Mouse (Mus musculus) lung, postnatal 0 days (tissue): ENCODE measurements around the gene Npas3. TPM values are rescaled to one million over a fixed set of nuclear protein-coding genes. Genes with fewer than 3 reads are reported as not detected.

Experiments
- ATAC-seq: fragments of 200-750 bp; cut with Nextera tagmentation; 2 replicates; pipeline ENCODE4 v1.8.0; 2017; ENCODE audit warnings: moderate library complexity
- DNase-seq: peaks from one replicate; pipeline ENCODE4 v3.0.0-alpha.2; 2016; ENCODE audit warnings: low spot score
- H3K27ac ChIP-seq: fragments of 300-500 bp; sonication (generic); 2 replicates; pipeline ENCODE4 v1.5.1; 2014; ENCODE audit warnings: antibody characterized with exemption, mild to moderate bottlenecking, low read length, mixed read lengths
- H3K27me3 ChIP-seq: fragments of 300-500 bp; sonication (generic); replicated peaks from 2 replicates; pipeline ENCODE4 v1.6.1; 2014; ENCODE audit warnings: low read length, mixed read lengths; ENCODE audit not compliant: insufficient read depth
- H3K36me3 ChIP-seq: fragments of 300-500 bp; sonication (generic); 2 replicates; pipeline ENCODE4 v1.6.1; 2014; ENCODE audit warnings: low read length, mixed read lengths; ENCODE audit not compliant: insufficient read depth
- H3K4me1 ChIP-seq: fragments of 300-500 bp; sonication (generic); 2 replicates; pipeline ENCODE4 v1.6.1; 2014; ENCODE audit warnings: antibody characterized with exemption, low read depth, low read length, mixed read lengths; ENCODE audit not compliant: insufficient read depth
- H3K4me2 ChIP-seq: fragments of 300-500 bp; sonication (generic); replicated peaks from 2 replicates; pipeline ENCODE4 v1.6.1; 2014; ENCODE audit warnings: low read depth, mild to moderate bottlenecking, low read length, moderate library complexity, mixed read lengths
- H3K4me3 ChIP-seq: fragments of 300-500 bp; sonication (generic); 2 replicates; pipeline ENCODE4 v1.5.1; 2014; ENCODE audit warnings: low read depth, low read length
- H3K9ac ChIP-seq: fragments of 300-500 bp; sonication (generic); replicated peaks from 2 replicates; pipeline ENCODE4 v1.6.1; 2014; ENCODE audit warnings: low read depth, mild to moderate bottlenecking
- H3K9me3 ChIP-seq: fragments of 300-500 bp; sonication (generic); 2 replicates; pipeline ENCODE4 v1.6.1; 2016; ENCODE audit warnings: low read length, mixed read lengths
- CTCF ChIP-seq: IDR thresholded peaks from 2 replicates; pipeline ENCODE4 v1.5.1; 2016; ENCODE audit warnings: antibody characterized with exemption, mild to moderate bottlenecking
- EP300 ChIP-seq: IDR thresholded peaks from 2 replicates; pipeline ENCODE4 v1.6.1; 2016; ENCODE audit warnings: antibody characterized with exemption, mild to moderate bottlenecking, control low read depth
- WGBS: fragments of 180-500 bp; shearing (Covaris S2); extraction: QIAGEN DNeasy Blood & Tissue Kit; methylation state at CpG from one replicate; pipeline ENCODE4 v1.1.7; 2014; 5-methylcytosine and 5-hydroxymethylcytosine counted together
- polyA plus RNA-seq: library from polyadenylated mRNA; unstranded; fragments of >200 nt; fragmentation: Nextera tagmentation; extraction: Ambion mirVana; gene quantifications from 2 replicates; pipeline ENCODE4 v1.2.1, GENCODE M21; 2015

Gene Npas3
- polyA plus RNA-seq, 1 experiment from 2014 or later = 0.17 TPM

- ATAC-seq = no peak
- WGBS = 77% methylated on average over 15 of the region's 15 CpGs
Measured at GRCm38 (mm10) chr12:53837408-53837807, 588.9 kb downstream of the Npas3 start.

DNA sequence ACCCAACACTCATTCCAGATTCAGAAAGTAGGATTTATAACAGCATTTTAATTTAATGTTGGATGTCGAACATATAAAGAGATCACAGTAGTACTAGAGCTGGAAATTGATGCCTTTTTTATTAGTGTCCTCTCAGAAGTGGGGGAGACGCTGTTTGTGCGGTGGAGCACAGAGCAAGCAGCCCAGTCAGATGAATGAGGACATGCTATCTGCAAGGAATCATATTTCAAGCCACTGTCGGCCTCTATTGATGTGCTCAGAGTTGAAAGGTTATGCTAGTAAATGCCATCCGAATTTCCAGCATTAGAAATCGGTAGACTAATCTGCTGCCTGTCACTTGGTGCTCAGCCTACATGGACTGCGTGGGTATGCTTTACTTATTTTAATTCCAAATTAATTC lies 590.1 kb downstream of the Npas3 start:
- no peaks in the 10 kb centered on the region for H3K27me3 ChIP-seq
- ATAC-seq = no peak
- H3K36me3 ChIP-seq = no peaks in the 10 kb centered on the region
- H3K4me1 ChIP-seq = no peaks in the 10 kb centered on the region
- no peaks in the 10 kb centered on the region for H3K9me3 ChIP-seq
- no peak overlapping the region for H3K4me2 ChIP-seq
- H3K9ac ChIP-seq = no peak overlapping the region
- H3K4me3 ChIP-seq = no peak overlapping the region
- WGBS = 30% methylated on average over 7 of the region's 7 CpGs
- DNase-seq = no peak
- H3K27ac ChIP-seq = no peak overlapping the region
- TF ChIP-seq CTCF (no peak), EP300 (no peak)

More at GRCm38 (mm10) chr12:53837408-53837807, 588.9 kb downstream of the Npas3 start:
- no peak overlapping the region for H3K4me2 ChIP-seq
- TF ChIP-seq CTCF (no peak), EP300 (no peak)
- no peaks in the 10 kb centered on the region for H3K27me3 ChIP-seq
- no peaks in the 10 kb centered on the region for H3K4me1 ChIP-seq
- H3K36me3 ChIP-seq = no peaks in the 10 kb centered on the region
- H3K4me3 ChIP-seq = no peak overlapping the region
- DNase-seq = no peak
- no peaks in the 10 kb centered on the region for H3K9me3 ChIP-seq
- H3K27ac ChIP-seq = no peak overlapping the region
- H3K9ac ChIP-seq = no peak overlapping the region

GRCm38 (mm10) chr12:53841928-53842671 lies 593.6 kb downstream of the Npas3 start:
- Histone ChIP-seq H3K4me2 (no peak overlapping the region), H3K9ac (no peak overlapping the region)
- 29% methylated on average over 16 of the region's 16 CpGs for WGBS

GRCm38 (mm10) chr12:53843626-53844025 lies 595.1 kb downstream of the Npas3 start:
- H3K4me1 ChIP-seq = no peaks in the 10 kb centered on the region
- DNase-seq = no peak
- no peaks in the 10 kb centered on the region for H3K9me3 ChIP-seq
- H3K9ac ChIP-seq = no peak overlapping the region
- no peak overlapping the region for H3K4me2 ChIP-seq
- H3K27ac ChIP-seq = no peak overlapping the region
- WGBS = 72% methylated on average over 3 of the region's 3 CpGs
- H3K36me3 ChIP-seq = no peaks in the 10 kb centered on the region
- TF ChIP-seq CTCF = no peak
- TF ChIP-seq EP300 = no peak
- H3K4me3 ChIP-seq = no peak overlapping the region
- no peaks in the 10 kb centered on the region for H3K27me3 ChIP-seq
- no peak for ATAC-seq

More at GRCm38 (mm10) chr12:53841928-53842671, 593.6 kb downstream of the Npas3 start:
- no peak for TF ChIP-seq EP300
- TF ChIP-seq CTCF = no peak
- H3K36me3 ChIP-seq = no peaks in the 10 kb centered on the region
- H3K4me3 ChIP-seq = no peak overlapping the region
- DNase-seq (no peak), ATAC-seq (no peak)
- no peak overlapping the region for H3K27ac ChIP-seq
- no peaks in the 10 kb centered on the region for H3K27me3 ChIP-seq
- no peaks in the 10 kb centered on the region for H3K4me1 ChIP-seq
- no peaks in the 10 kb centered on the region for H3K9me3 ChIP-seq

DNA sequence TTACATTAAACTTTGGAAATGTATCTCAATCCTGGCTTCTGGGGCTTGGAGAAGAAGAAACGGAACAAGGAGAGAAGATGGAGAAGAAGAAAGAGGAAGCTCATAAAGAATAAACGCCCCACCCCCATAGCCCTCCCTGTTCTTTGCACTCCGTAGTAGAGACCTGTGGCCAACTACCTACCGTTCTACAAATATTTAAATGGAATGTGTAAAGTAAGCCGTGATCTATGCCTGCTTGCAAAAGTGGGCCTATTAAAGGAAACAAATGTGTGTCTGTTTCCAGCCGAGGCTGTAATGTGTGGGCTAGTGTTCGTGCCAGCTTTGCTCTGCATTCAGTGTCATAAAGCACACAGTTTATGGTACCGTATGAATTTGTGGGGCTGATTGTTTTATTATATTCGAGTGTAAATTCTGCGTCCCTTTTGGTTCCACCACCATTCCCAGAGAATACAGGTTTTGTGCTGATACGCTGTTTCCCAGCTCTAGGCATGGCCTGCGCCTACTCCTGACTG lies 597.7 kb downstream of the Npas3 start:
- 35% methylated on average over 12 of the region's 12 CpGs for WGBS
- H3K4me2 ChIP-seq = no peak overlapping the region
- DNase-seq (no peak), ATAC-seq (no peak)
- H3K27me3 ChIP-seq = no peaks in the 10 kb centered on the region
- no peaks in the 10 kb centered on the region for H3K9me3 ChIP-seq
- no peak for TF ChIP-seq CTCF
- TF ChIP-seq EP300 = no peak
- no peaks in the 10 kb centered on the region for H3K4me1 ChIP-seq
- no peaks in the 10 kb centered on the region for H3K36me3 ChIP-seq
- no peak overlapping the region for H3K4me3 ChIP-seq
- H3K27ac ChIP-seq = no peak overlapping the region
- no peak overlapping the region for H3K9ac ChIP-seq

DNA sequence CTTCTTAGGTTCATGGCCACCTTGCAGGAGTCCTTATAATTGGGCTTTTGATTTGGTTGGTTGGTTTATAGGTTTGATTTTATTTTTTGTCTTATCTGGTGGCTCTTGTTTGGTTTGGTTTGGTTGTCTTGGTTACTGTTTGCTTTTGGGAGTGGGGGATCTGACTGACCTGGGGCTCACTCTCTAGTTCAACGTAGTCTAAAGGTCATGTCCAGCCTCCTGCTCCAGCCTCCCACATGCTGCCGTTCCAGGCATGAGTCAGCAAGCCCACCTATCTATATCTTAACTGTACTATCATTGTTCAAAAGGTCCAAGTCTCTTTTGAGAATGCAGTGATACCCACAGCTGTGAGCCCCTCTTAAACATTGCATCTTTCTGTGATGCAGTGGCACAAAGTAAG lies 600.8 kb downstream of the Npas3 start:
- WGBS = 61% methylated on average over 2 of the region's 2 CpGs
- no peak for ATAC-seq
- no peak overlapping the region for H3K4me2 ChIP-seq
- no peak overlapping the region for H3K4me3 ChIP-seq
- no peak for DNase-seq
- H3K36me3 ChIP-seq = no peaks in the 10 kb centered on the region
- no peaks in the 10 kb centered on the region for H3K4me1 ChIP-seq
- no peaks in the 10 kb centered on the region for H3K9me3 ChIP-seq
- H3K27ac ChIP-seq = no peak overlapping the region
- no peak for TF ChIP-seq CTCF
- no peak for TF ChIP-seq EP300
- no peak overlapping the region for H3K9ac ChIP-seq
- H3K27me3 ChIP-seq = no peaks in the 10 kb centered on the region
